Mouse (Mus musculus) erythroblast, adult 5-6 weeks (primary cell): ENCODE measurements around the gene Gm572. TPM values are rescaled to one million over a fixed set of nuclear protein-coding genes. Genes with fewer than 3 reads are reported as not detected.

Experiments
- ATAC-seq: replicated peaks from 2 replicates; pipeline ENCODE4 v1.8.0; 2016; ENCODE audit warnings: moderate number of reproducible peaks, mild to moderate bottlenecking, moderate TSS enrichment, inconsistent platforms; ENCODE audit not compliant: poor library complexity, low FRiP score, severe bottlenecking
- total RNA-seq, 2 experiments: library from RNA; stranded (forward) in 1 of 2; stranded (reverse) in 1 of 2; fragments of 150-400 nt in 1 of 2; fragments of 200-764, 138-1000 nt in 1 of 2; gene quantifications; 2 replicates each; pipeline versions ENCODE4 v1.2.3 to v1.2.4; 2015 to 2017; ENCODE audit warnings: low replicate concordance in 2 of 2

Gm572 gene
- total RNA-seq, 2 experiments from 2014 or later = not detected

- no peak for ATAC-seq
Observed at GRCm38 (mm10) chr4:148708836-148709235, 65.7 kb downstream of the Gm572 start.

- no peak for ATAC-seq
Observed at GRCm38 (mm10) chr4:148710446-148710845, 67.3 kb downstream of the Gm572 start.

- ATAC-seq = no peak
Observed at GRCm38 (mm10) chr4:148711323-148711722, 68.2 kb downstream of the Gm572 start.

- no peak for ATAC-seq
Observed at GRCm38 (mm10) chr4:148712632-148713031, 69.5 kb downstream of the Gm572 start.

- ATAC-seq = no peak
Observed at GRCm38 (mm10) chr4:148714064-148714463, 70.9 kb downstream of the Gm572 start.

GRCm38 (mm10) chr4:148714739-148715138 lies 71.6 kb downstream of the Gm572 start:
- ATAC-seq = no peak

GRCm38 (mm10) chr4:148715396-148715795 lies 72.3 kb downstream of the Gm572 start:
- no peak for ATAC-seq

Other genes starting within 250 kb of the Gm572 start
- 0.77 and 2.3 TPM in 2 replicates for gene Ubiad1, start 198.5 kb upstream of the Gm572 start, total RNA-seq (2015; ENCODE audit: low replicate concordance)
- 1.3 and 4.9 TPM in 2 replicates for gene Ubiad1, start 198.5 kb upstream of the Gm572 start, total RNA-seq (2017; ENCODE audit: low replicate concordance)
- 4.6 and 5.4 TPM in 2 replicates for gene Mtor, start 194.7 kb upstream of the Gm572 start, total RNA-seq (2015; ENCODE audit: low replicate concordance)
- 5.2 and 7.8 TPM in 2 replicates for gene Mtor, start 194.7 kb upstream of the Gm572 start, total RNA-seq (2017; ENCODE audit: low replicate concordance)
- 0.58 TPM in 1 of 2 replicates, not detected in the other for gene Angptl7, start 142.9 kb upstream of the Gm572 start, total RNA-seq (2015; ENCODE audit: low replicate concordance)
- not detected in 2 replicates for gene Angptl7, start 142.9 kb upstream of the Gm572 start, total RNA-seq (2017; ENCODE audit: low replicate concordance)
- gene Exosc10, start 84.9 kb upstream of the Gm572 start, total RNA-seq (2015; ENCODE audit: low replicate concordance) = 9.4 and 17.3 TPM in 2 replicates
- gene Exosc10, start 84.9 kb upstream of the Gm572 start, total RNA-seq (2017; ENCODE audit: low replicate concordance) = 11.2 and 16.9 TPM in 2 replicates
- 25.7 and 26.5 TPM in 2 replicates for gene Srm, start 51.8 kb upstream of the Gm572 start, total RNA-seq (2015; ENCODE audit: low replicate concordance)
- 2.4 and 9.6 TPM in 2 replicates for gene Srm, start 51.8 kb upstream of the Gm572 start, total RNA-seq (2017; ENCODE audit: low replicate concordance)
- not detected in 2 replicates for gene Masp2, start 40.8 kb upstream of the Gm572 start, total RNA-seq (2015; ENCODE audit: low replicate concordance)
- gene Masp2, start 40.8 kb upstream of the Gm572 start, total RNA-seq (2017; ENCODE audit: low replicate concordance) = 0.28 TPM in 1 of 2 replicates, not detected in the other
- 83.6 and 89.4 TPM in 2 replicates for gene Tardbp, start 16.3 kb upstream of the Gm572 start, total RNA-seq (2015; ENCODE audit: low replicate concordance)
- gene Tardbp, start 16.3 kb upstream of the Gm572 start, total RNA-seq (2017; ENCODE audit: low replicate concordance) = 112 and 199 TPM in 2 replicates
- 1.5 and 2.5 TPM in 2 replicates for gene Casz1, start 161.1 kb downstream of the Gm572 start, total RNA-seq (2015; ENCODE audit: low replicate concordance)
- 1.2 and 1.5 TPM in 2 replicates for gene Casz1, start 161.1 kb downstream of the Gm572 start, total RNA-seq (2017; ENCODE audit: low replicate concordance)